Mouse (Mus musculus): Measurements from ENCODE around the gene Hist1h3h. TPM values are rescaled to one million over a fixed set of nuclear protein-coding genes. Genes with fewer than 3 reads are reported as not detected.

Gene Hist1h3h
- polyA plus RNA-seq, 1 experiment from 2014 or later: 12.9 TPM

DNA sequence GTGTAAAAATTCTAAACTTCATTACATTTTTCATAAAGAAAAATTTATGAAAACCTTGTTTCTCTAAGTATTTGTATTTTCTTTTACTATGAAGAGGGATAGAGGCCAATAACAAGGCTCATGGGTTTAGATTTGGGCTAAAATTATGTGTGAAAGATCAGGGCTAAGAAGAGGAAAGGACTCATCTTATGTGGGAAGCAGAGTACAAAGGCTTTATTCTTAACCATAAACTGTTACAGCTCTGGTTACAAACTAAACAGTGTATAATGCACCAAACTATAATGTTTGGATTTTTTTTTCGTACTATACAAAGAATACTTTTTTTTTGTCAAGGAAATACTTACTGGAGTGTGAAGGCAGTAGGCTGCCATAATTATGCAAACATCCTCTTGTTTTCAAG is 38.2 kb downstream of the Hist1h3h start:
- H3K4me3 ChIP-seq (ENCODE audit: low read depth, low read length): no peak overlapping the region
- H3K27ac ChIP-seq (ENCODE audit: low read depth, low read length): no peak overlapping the region
- H3K36me3 ChIP-seq (ENCODE audit: control insufficient read depth, insufficient read depth, low read length): no peaks in the 10 kb centered on the region
- 72% methylated on average over 1 of the region's 1 CpGs for WGBS
- H3K27me3 ChIP-seq (ENCODE audit: control insufficient read depth, insufficient read depth, low read length): no peaks in the 10 kb centered on the region
- DNase-seq (ENCODE audit: low spot score, missing footprints): no peak
- no peak for ATAC-seq (ENCODE audit: low FRiP score)
- no peak overlapping the region for H3K9ac ChIP-seq (ENCODE audit: low read length)
- H3K4me1 ChIP-seq (ENCODE audit: control insufficient read depth, insufficient read depth, low read length): 0 out of 2 replicates have a peak, but pooled peaks cover 6% of the 10 kb centered on the region
- H3K9me3 ChIP-seq (ENCODE audit: control insufficient read depth, low read length): no peaks in the 10 kb centered on the region
- no peak overlapping the region for H3K4me2 ChIP-seq

Small RNAs within 50 kb of the gene (microRNA-seq; reads per million reads assigned to microRNA genes)
- gene Gm44357: not detected
- 0.57 reads per million for gene Gm44367
- gene Gm44454: not detected

Other genes with a start within 250 kb of the Hist1h3h start
- 2.6 and 2.7 TPM in 2 replicates for gene Nkapl, start 249.2 kb upstream of the Hist1h3h start, polyA plus RNA-seq (2014; fragmentation: Nextera tagmentation; extraction: Ambion mirVana)
- gene Zkscan4, start 238.8 kb upstream of the Hist1h3h start, polyA plus RNA-seq (2014; fragmentation: Nextera tagmentation; extraction: Ambion mirVana): 3.9 and 4.2 TPM in 2 replicates
- not detected in 2 replicates for gene Gm10065, start 238.2 kb upstream of the Hist1h3h start, polyA plus RNA-seq (2014; fragmentation: Nextera tagmentation; extraction: Ambion mirVana)
- gene AK157302, start 222.4 kb upstream of the Hist1h3h start, polyA plus RNA-seq (2014; fragmentation: Nextera tagmentation; extraction: Ambion mirVana): 0.32 and 0.66 TPM in 2 replicates
- gene Gm11273, start 216.2 kb upstream of the Hist1h3h start, polyA plus RNA-seq (2014; fragmentation: Nextera tagmentation; extraction: Ambion mirVana): 3.7 and 4.0 TPM in 2 replicates
- 10.6 and 11.1 TPM in 2 replicates for gene Zkscan8, start 186.5 kb upstream of the Hist1h3h start, polyA plus RNA-seq (2014; fragmentation: Nextera tagmentation; extraction: Ambion mirVana)
- gene Olfr1366, start 174.9 kb upstream of the Hist1h3h start, polyA plus RNA-seq (2014; fragmentation: Nextera tagmentation; extraction: Ambion mirVana): 0.12 and 0.26 TPM in 2 replicates
- gene Olfr1535, start 157.8 kb upstream of the Hist1h3h start, polyA plus RNA-seq (2014; fragmentation: Nextera tagmentation; extraction: Ambion mirVana): 0.04 TPM in 1 of 2 replicates, not detected in the other
- not detected in 2 replicates for gene Olfr1364, start 135.9 kb upstream of the Hist1h3h start, polyA plus RNA-seq (2014; fragmentation: Nextera tagmentation; extraction: Ambion mirVana)
- gene Olfr1362, start 103.6 kb upstream of the Hist1h3h start, polyA plus RNA-seq (2014; fragmentation: Nextera tagmentation; extraction: Ambion mirVana): not detected in 2 replicates
- gene Olfr11, start 75.1 kb upstream of the Hist1h3h start, polyA plus RNA-seq (2014; fragmentation: Nextera tagmentation; extraction: Ambion mirVana): not detected in 2 replicates
- gene Olfr1361, start 54.3 kb upstream of the Hist1h3h start, polyA plus RNA-seq (2014; fragmentation: Nextera tagmentation; extraction: Ambion mirVana): not detected in 2 replicates
- not detected in 2 replicates for gene Olfr1360, start 40.3 kb upstream of the Hist1h3h start, polyA plus RNA-seq (2014; fragmentation: Nextera tagmentation; extraction: Ambion mirVana)
- not detected in 2 replicates for gene Olfr1359, start 19.5 kb upstream of the Hist1h3h start, polyA plus RNA-seq (2014; fragmentation: Nextera tagmentation; extraction: Ambion mirVana)
- gene Hist1h2bl, start 1.5 kb upstream of the Hist1h3h start, polyA plus RNA-seq (2014; fragmentation: Nextera tagmentation; extraction: Ambion mirVana): 0.85 and 2.7 TPM in 2 replicates
- 19.8 and 20.9 TPM in 2 replicates for gene Hist1h2ai, start 1.2 kb upstream of the Hist1h3h start, polyA plus RNA-seq (2014; fragmentation: Nextera tagmentation; extraction: Ambion mirVana)
- gene Hist1h2bm, start 4.4 kb downstream of the Hist1h3h start, polyA plus RNA-seq (2014; fragmentation: Nextera tagmentation; extraction: Ambion mirVana): 4.2 and 5.7 TPM in 2 replicates
- gene Hist1h4j, start 17.4 kb downstream of the Hist1h3h start, polyA plus RNA-seq (2014; fragmentation: Nextera tagmentation; extraction: Ambion mirVana): 1.0 and 2.2 TPM in 2 replicates
- gene Hist1h4k, start 32.8 kb downstream of the Hist1h3h start, polyA plus RNA-seq (2014; fragmentation: Nextera tagmentation; extraction: Ambion mirVana): 2.4 and 6.0 TPM in 2 replicates
- 6.2 and 10.7 TPM in 2 replicates for gene Hist1h2ak, start 36.2 kb downstream of the Hist1h3h start, polyA plus RNA-seq (2014; fragmentation: Nextera tagmentation; extraction: Ambion mirVana)
- gene Hist1h2bn, start 36.5 kb downstream of the Hist1h3h start, polyA plus RNA-seq (2014; fragmentation: Nextera tagmentation; extraction: Ambion mirVana): 2.2 TPM in 1 of 2 replicates, not detected in the other
- 20.0 and 24.8 TPM in 2 replicates for gene Hist1h1b, start 63.0 kb downstream of the Hist1h3h start, polyA plus RNA-seq (2014; fragmentation: Nextera tagmentation; extraction: Ambion mirVana)
- 289 and 304 TPM in 2 replicates for gene Hist1h3i, start 65.7 kb downstream of the Hist1h3h start, polyA plus RNA-seq (2014; fragmentation: Nextera tagmentation; extraction: Ambion mirVana)
- 2.6 and 7.4 TPM in 2 replicates for gene Hist1h2an, start 69.6 kb downstream of the Hist1h3h start, polyA plus RNA-seq (2014; fragmentation: Nextera tagmentation; extraction: Ambion mirVana)
- gene Hist1h2bp, start 69.8 kb downstream of the Hist1h3h start, polyA plus RNA-seq (2014; fragmentation: Nextera tagmentation; extraction: Ambion mirVana): 2.5 TPM in 2 replicates
- 17.8 and 23.3 TPM in 2 replicates for gene Hist1h2bq, start 92.5 kb downstream of the Hist1h3h start, polyA plus RNA-seq (2014; fragmentation: Nextera tagmentation; extraction: Ambion mirVana)
- gene Hist1h2ao, start 92.8 kb downstream of the Hist1h3h start, polyA plus RNA-seq (2014; fragmentation: Nextera tagmentation; extraction: Ambion mirVana): 1.7 TPM in 1 of 2 replicates, not detected in the other
- not detected in 2 replicates for gene Hist1h4m, start 94.1 kb downstream of the Hist1h3h start, polyA plus RNA-seq (2014; fragmentation: Nextera tagmentation; extraction: Ambion mirVana)
- gene Hist1h4n, start 114.5 kb downstream of the Hist1h3h start, polyA plus RNA-seq (2014; fragmentation: Nextera tagmentation; extraction: Ambion mirVana): 10.3 and 12.0 TPM in 2 replicates
- 5,628 and 6,009 TPM in 2 replicates for gene Hist1h2ap, start 115.8 kb downstream of the Hist1h3h start, polyA plus RNA-seq (2014; fragmentation: Nextera tagmentation; extraction: Ambion mirVana)
- 17.8 and 23.1 TPM in 2 replicates for gene Hist1h2br, start 116.1 kb downstream of the Hist1h3h start, polyA plus RNA-seq (2014; fragmentation: Nextera tagmentation; extraction: Ambion mirVana)
- 26.7 and 27.9 TPM in 2 replicates for gene Zfp184, start 227.4 kb downstream of the Hist1h3h start, polyA plus RNA-seq (2014; fragmentation: Nextera tagmentation; extraction: Ambion mirVana)

All from midbrain, embryonic 11.5 days (tissue).